Mouse (Mus musculus) ES-E14 (cell line): Measurements from ENCODE around the gene Slc16a9. TPM values are rescaled to one million over a fixed set of nuclear protein-coding genes. Genes with fewer than 3 reads are reported as not detected.

Experiments
- DNase-seq: peaks from one replicate; pipeline ENCODE4 v3.0.0-alpha.2; 2013; ENCODE audit warnings: low read depth, low spot score
- H3K27ac ChIP-seq: 2 replicates; pipeline ENCODE4 v1.5.1; 2012; ENCODE audit warnings: low read depth, mild to moderate bottlenecking, low read length, moderate library complexity, mixed read lengths; ENCODE audit not compliant: poor library complexity, insufficient read depth, severe bottlenecking
- H3K36me3 ChIP-seq: 2 replicates; pipeline ENCODE4 v1.6.1; 2012; ENCODE audit warnings: mild to moderate bottlenecking, low read length, moderate library complexity, mixed read lengths; ENCODE audit not compliant: control insufficient read depth, poor library complexity, insufficient read depth, severe bottlenecking
- H3K4me1 ChIP-seq, 2 experiments: fragments of 150-350 bp in 1 of 2; sonication (generic) in 1 of 2; 2 replicates each; pipeline ENCODE4 v1.6.1; 2012; ENCODE audit warnings: low read length in 2 of 2, mild to moderate bottlenecking in 1 of 2, mixed read lengths in 1 of 2; ENCODE audit not compliant: control insufficient read depth in 2 of 2, insufficient read depth in 2 of 2, poor library complexity in 1 of 2
- H3K4me3 ChIP-seq, 2 experiments: fragments of 150-350 bp in 1 of 2; sonication (generic) in 1 of 2; 2 replicates each; pipeline ENCODE4 v1.5.1; 2012; ENCODE audit warnings: low read length in 2 of 2, low read depth in 1 of 2, mild to moderate bottlenecking in 1 of 2, mixed read lengths in 1 of 2; ENCODE audit not compliant: insufficient read depth in 1 of 2, poor library complexity in 1 of 2, severe bottlenecking in 1 of 2
- H3K9ac ChIP-seq: 2 replicates; pipeline ENCODE4 v1.6.1; 2012; ENCODE audit warnings: low read depth, mild to moderate bottlenecking, low read length, mixed read lengths; ENCODE audit not compliant: poor library complexity, insufficient read depth, severe bottlenecking
- H3K9me3 ChIP-seq: fragments of 150-350 bp; sonication (generic); 2 replicates; pipeline ENCODE4 v1.6.1; 2012; ENCODE audit warnings: low read depth, mild to moderate bottlenecking, low read length; ENCODE audit not compliant: control insufficient read depth, insufficient read depth
- CHD2 ChIP-seq: IDR thresholded peaks from 2 replicates; pipeline ENCODE4 v1.6.1; 2014; ENCODE audit warnings: mild to moderate bottlenecking, low read depth, low read length, inconsistent platforms
- HCFC1 ChIP-seq: IDR thresholded peaks from 2 replicates; pipeline ENCODE4 v1.6.1; 2012; ENCODE audit warnings: low read length, inconsistent platforms, borderline replicate concordance; ENCODE audit not compliant: insufficient read depth
- MAFK ChIP-seq: IDR thresholded peaks from 2 replicates; pipeline ENCODE4 v1.6.1; 2014; ENCODE audit warnings: mild to moderate bottlenecking, low read depth, low read length, inconsistent platforms; ENCODE audit not compliant: insufficient read depth
- ZC3H11A ChIP-seq: IDR thresholded peaks from 2 replicates; pipeline ENCODE4 v1.6.1; 2012; ENCODE audit warnings: low read depth, mild to moderate bottlenecking, inconsistent platforms, low read length, borderline replicate concordance
- ZNF384 ChIP-seq: IDR thresholded peaks from 2 replicates; pipeline ENCODE4 v1.6.1; 2012; ENCODE audit warnings: low read depth, low read length, inconsistent platforms
- in situ Hi-C, 2 experiments: fragments of 600-800 bp; cut with MboI; formaldehyde crosslinking; loops; one replicate each; pipeline ENCODE4 v1.15.1; 2025; ENCODE audit warnings: low sequenced_read_pairs in 2 of 2, inconsistent platforms in 1 of 2; ENCODE audit not compliant: unreplicated experiment in 2 of 2
- total RNA-seq: library from RNA; depleted of rRNA; stranded (reverse); fragments of 300-350 nt; gene quantifications from 2 replicates; pipeline ENCODE4 v1.2.3, GENCODE M21; 2012

Gene Slc16a9
- total RNA-seq, 1 experiment: 1.3 TPM

GRCm38 (mm10) chr10:70197601-70198000 lies 47.3 kb upstream of the Slc16a9 start:
- TF ChIP-seq ZNF384 (no peak), CHD2 (no peak), HCFC1 (no peak), MAFK (no peak), ZC3H11A (no peak)
- no peak for DNase-seq
- no peak overlapping the region for H3K4me3 ChIP-seq
- H3K36me3 ChIP-seq: peaks cover 3% of the 10 kb centered on the region; the same call in 1 of the 2 replicates
- in situ Hi-C loops: no loop called here
- H3K27ac ChIP-seq: no peak overlapping the region
- no peak overlapping the region for H3K9ac ChIP-seq
- no peaks in the 10 kb centered on the region for H3K9me3 ChIP-seq
- peaks cover 5 to 7% of the 10 kb centered on the region in 2 experiments; a peak in 3 of 4 replicates for H3K4me1 ChIP-seq

GRCm38 (mm10) chr10:70198012-70198411 lies 46.9 kb upstream of the Slc16a9 start:
- Histone ChIP-seq H3K36me3 (no peaks in the 10 kb centered on the region), H3K9ac (no peak overlapping the region), H3K27ac (no peak overlapping the region), H3K4me3 (no peak overlapping the region), H3K9me3 (no peaks in the 10 kb centered on the region), H3K4me1 (peaks cover 5 to 7% of the 10 kb centered on the region in 2 experiments; a peak in 3 of 4 replicates)
- in situ Hi-C loops: no loop called here
- no peak for TF ChIP-seq CHD2
- TF ChIP-seq MAFK: no peak
- TF ChIP-seq ZC3H11A: no peak
- no peak for TF ChIP-seq ZNF384
- TF ChIP-seq HCFC1: no peak
- no peak for DNase-seq

- H3K36me3 ChIP-seq: no peaks in the 10 kb centered on the region
- H3K9ac ChIP-seq: no peak overlapping the region
- no peaks in the 10 kb centered on the region for H3K9me3 ChIP-seq
- in situ Hi-C loops: no loop called here
- H3K4me1 ChIP-seq: peaks cover 5 to 7% of the 10 kb centered on the region in 2 experiments; a peak in 3 of 4 replicates
- no peak overlapping the region for H3K27ac ChIP-seq
- DNase-seq: no peak
- no peak overlapping the region for H3K4me3 ChIP-seq
- TF ChIP-seq HCFC1: no peak
- TF ChIP-seq MAFK: no peak
- no peak for TF ChIP-seq ZNF384
- TF ChIP-seq CHD2: no peak
- no peak for TF ChIP-seq ZC3H11A
Observed at GRCm38 (mm10) chr10:70198951-70199463, 45.9 kb upstream of the Slc16a9 start.

GRCm38 (mm10) chr10:70199466-70200210 lies 45.3 kb upstream of the Slc16a9 start:
- no peak for DNase-seq
- TF ChIP-seq MAFK (no peak), CHD2 (no peak), ZNF384 (no peak), HCFC1 (no peak), ZC3H11A (no peak)
- no peak overlapping the region for H3K27ac ChIP-seq
- H3K4me3 ChIP-seq: no peak overlapping the region
- H3K9me3 ChIP-seq: no peaks in the 10 kb centered on the region
- no peak overlapping the region for H3K9ac ChIP-seq
- H3K4me1 ChIP-seq: peaks cover 3 to 5% of the 10 kb centered on the region in 2 experiments; a peak in 3 of 4 replicates
- H3K36me3 ChIP-seq: no peaks in the 10 kb centered on the region
- in situ Hi-C loops: no loop called here
